Mouse (Mus musculus) spleen, adult 2 months (tissue): ENCODE data around the gene Fam104a. TPM values are rescaled to one million over a fixed set of nuclear protein-coding genes. Genes with fewer than 3 reads are reported as not detected.

Experiments used
- DNase-seq, 2 experiments: peaks; one replicate each; pipeline versions ENCODE4 v3.0.0 to v3.0.0-alpha.2; 2012 to 2021; ENCODE audit warnings: low spot score in 2 of 2, low read depth in 1 of 2
- H3K27ac ChIP-seq: fragments of 200-500 bp; 2 replicates; pipeline ENCODE4 v1.5.1; 2012; ENCODE audit warnings: low read length, inconsistent platforms; ENCODE audit not compliant: insufficient read depth
- H3K27me3 ChIP-seq: fragments of 200-500 bp; 2 replicates; pipeline ENCODE4 v1.6.1; 2012; ENCODE audit warnings: mild to moderate bottlenecking, moderate library complexity, low read length, inconsistent platforms; ENCODE audit not compliant: control insufficient read depth, insufficient read depth
- H3K36me3 ChIP-seq: fragments of 200-500 bp; 2 replicates; pipeline ENCODE4 v1.6.1; 2012; ENCODE audit warnings: mild to moderate bottlenecking, low read length, inconsistent platforms; ENCODE audit not compliant: control insufficient read depth, insufficient read depth
- H3K4me1 ChIP-seq: fragments of 200-500 bp; 2 replicates; pipeline ENCODE4 v1.6.1; 2011; ENCODE audit warnings: inconsistent platforms; ENCODE audit not compliant: control insufficient read depth, insufficient read depth, insufficient read length
- H3K4me3 ChIP-seq: fragments of 200-500 bp; 2 replicates; pipeline ENCODE4 v1.5.1; 2011; ENCODE audit warnings: mild to moderate bottlenecking, inconsistent platforms; ENCODE audit not compliant: insufficient read depth, insufficient read length; ENCODE audit errors: extremely low read depth
- CTCF ChIP-seq: fragments of 200-500 bp; IDR thresholded peaks from 2 replicates; pipeline ENCODE4 v1.5.1; 2011; ENCODE audit warnings: mild to moderate bottlenecking, inconsistent platforms; ENCODE audit not compliant: insufficient read depth, insufficient read length, insufficient replicate concordance; ENCODE audit errors: extremely low read depth
- POLR2A ChIP-seq: fragments of 200-500 bp; IDR thresholded peaks from 2 replicates; pipeline ENCODE4 v1.6.1; 2011; ENCODE audit warnings: low read depth, low read length, inconsistent platforms
- WGBS: fragments of 180-500 bp; shearing (Covaris S2); methylation state at CpG from one replicate; pipeline ENCODE4 v1.1.7; 2018; 5-methylcytosine and 5-hydroxymethylcytosine counted together
- polyA plus RNA-seq: library from polyadenylated mRNA; depleted of rRNA; stranded (reverse); fragments of >200 nt; gene quantifications from 2 replicates; pipeline ENCODE4 v1.2.3, GENCODE M21; 2012

The Fam104a gene
- polyA plus RNA-seq, 1 experiment: 20.1 TPM

DNA sequence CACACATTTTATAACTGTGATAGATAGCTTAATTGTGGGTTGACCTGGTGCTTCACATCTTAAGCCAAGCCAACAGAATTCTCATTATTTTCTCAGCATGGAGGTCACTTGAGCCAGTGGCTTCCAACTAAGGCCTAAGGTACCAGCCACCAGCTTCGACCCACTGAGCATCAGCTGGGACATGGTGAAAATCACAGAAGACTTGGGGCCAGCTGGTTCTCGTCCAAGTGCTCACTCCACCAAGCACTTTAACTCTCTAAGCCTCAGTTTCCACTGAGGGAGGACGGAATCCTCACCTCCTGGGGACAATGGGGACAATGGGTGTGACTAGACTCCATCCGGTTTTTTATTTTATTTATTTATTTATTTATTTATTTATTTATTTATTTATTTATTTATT lies 61.9 kb downstream of the Fam104a start:
- 85% methylated on average over 4 of the region's 4 CpGs for WGBS
- TF ChIP-seq POLR2A: no peak
- no peak for TF ChIP-seq CTCF
- H3K27me3 ChIP-seq: peaks cover 10% of the 10 kb centered on the region

GRCm38 (mm10) chr11:113621001-113621400 lies 63.0 kb downstream of the Fam104a start:
- H3K27me3 ChIP-seq: peaks cover 10% of the 10 kb centered on the region
- DNase-seq: no peak

More for the DNA sequence above, 61.9 kb downstream of the Fam104a start:
- no peak for DNase-seq
- Histone ChIP-seq H3K4me3 (no peak overlapping the region), H3K27ac (no peak overlapping the region), H3K36me3 (no peaks in the 10 kb centered on the region), H3K4me1 (peaks cover 14% of the 10 kb centered on the region)

GRCm38 (mm10) chr11:113619420-113620080 lies 64.4 kb downstream of the Fam104a start:
- TF ChIP-seq POLR2A: no peak
- Histone ChIP-seq H3K27ac (no peak overlapping the region), H3K36me3 (no peaks in the 10 kb centered on the region), H3K27me3 (peaks cover 10% of the 10 kb centered on the region), H3K4me3 (peak overlapping the region; percentile 51; the same call in 1 of the 2 replicates), H3K4me1 (peaks cover 14% of the 10 kb centered on the region)
- WGBS: 1% methylated on average over 31 of the region's 31 CpGs
- DNase-seq: no peak

More at GRCm38 (mm10) chr11:113621001-113621400, 63.0 kb downstream of the Fam104a start:
- Histone ChIP-seq H3K36me3 (no peaks in the 10 kb centered on the region), H3K4me1 (peaks cover 14% of the 10 kb centered on the region), H3K27ac (no peak overlapping the region), H3K4me3 (no peak overlapping the region)
- WGBS: 42% methylated on average over 2 of the region's 2 CpGs
- no peak for TF ChIP-seq CTCF
- no peak for TF ChIP-seq POLR2A

GRCm38 (mm10) chr11:113618672-113619419 lies 65.1 kb downstream of the Fam104a start, which contains the start of gene Sstr2:
Sstr2 (plus strand) TSS chr11:113619342.
- H3K4me3 ChIP-seq: peak within 1 kb of the TSS; percentile 51
- no peaks in the 10 kb centered on the region for H3K36me3 ChIP-seq
- peaks cover 10% of the 10 kb centered on the region for H3K27me3 ChIP-seq
- H3K4me1 ChIP-seq: peaks cover 14% of the 10 kb centered on the region
- under 1% methylated on average over 54 of the region's 54 CpGs for WGBS
- DNase-seq: peak; percentile 25 to 70
- TF ChIP-seq CTCF: no peak
- TF ChIP-seq POLR2A: no peak
- H3K27ac ChIP-seq: no peak within 1 kb of the TSS

GRCm38 (mm10) chr11:113618303-113618671 lies 65.7 kb downstream of the Fam104a start:
- H3K4me3 ChIP-seq: peak overlapping the region; percentile 51
- WGBS: 9% methylated on average over 4 of the region's 4 CpGs

GRCm38 (mm10) chr11:113617132-113617911 lies 66.6 kb downstream of the Fam104a start:
- Histone ChIP-seq H3K27ac (no peak overlapping the region), H3K36me3 (no peaks in the 10 kb centered on the region), H3K4me1 (peaks cover 15% of the 10 kb centered on the region), H3K27me3 (peaks cover 10% of the 10 kb centered on the region), H3K4me3 (no peak overlapping the region)
- peak; percentile 65 to 76 for DNase-seq
- 50% methylated on average over 14 of the region's 14 CpGs for WGBS
- TF ChIP-seq POLR2A (no peak), CTCF (no peak)

More at GRCm38 (mm10) chr11:113618303-113618671, 65.7 kb downstream of the Fam104a start:
- H3K36me3 ChIP-seq: no peaks in the 10 kb centered on the region
- TF ChIP-seq POLR2A (no peak), CTCF (no peak)
- no peak for DNase-seq
- peaks cover 10% of the 10 kb centered on the region for H3K27me3 ChIP-seq
- H3K27ac ChIP-seq: no peak overlapping the region
- H3K4me1 ChIP-seq: peaks cover 14% of the 10 kb centered on the region
